Mouse (Mus musculus): ENCODE measurements around the gene Dus2.

- no peak for TF ChIP-seq CTCF (IDR thresholded peaks at IDR 0.05; ENCODE audit: low read depth)
- no peak for TF ChIP-seq EP300 (optimal IDR thresholded peaks at IDR 0.05)
Observed at GRCm38 (mm10) chr8:105991546-105991945, 409 bp downstream of the Dus2 start.
